Mouse (Mus musculus): ENCODE results near the gene Sema4g. TPM values are rescaled to one million over a fixed set of nuclear protein-coding genes. Genes with fewer than 3 reads are reported as not detected.

Gene Sema4g
- polyA plus RNA-seq, 1 experiment, result 11.2 TPM

DNA sequence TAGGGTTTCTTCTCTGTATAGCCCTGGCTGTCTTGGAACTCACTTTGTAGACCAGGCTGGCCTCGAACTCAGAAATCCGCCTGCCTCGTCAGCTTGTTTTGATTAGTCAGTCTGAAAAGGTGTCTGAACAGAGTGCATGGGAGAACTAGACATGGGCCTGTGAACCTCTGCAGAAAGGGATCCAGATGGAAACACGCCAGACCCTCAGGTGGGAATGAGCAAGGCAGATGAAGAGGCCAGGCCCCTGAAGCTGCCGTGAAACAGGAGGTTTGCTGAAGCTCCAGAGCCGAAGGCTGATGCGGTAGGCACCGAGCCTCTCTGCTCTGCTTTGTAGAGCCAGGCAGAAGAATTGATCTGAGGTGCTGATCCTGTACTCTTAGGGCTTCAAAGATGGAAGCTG, 23.3 kb downstream of the Sema4g start:
- Histone ChIP-seq H3K4me1 (ENCODE audit: control insufficient read depth, insufficient read depth, low read length) (peaks cover 26% of the 10 kb centered on the region), H3K36me3 (ENCODE audit: control insufficient read depth, insufficient read depth, low read length) (peaks cover 2% of the 10 kb centered on the region), H3K4me3 (ENCODE audit: control insufficient read depth, low read depth, low read length) (no peak overlapping the region), H3K27ac (ENCODE audit: control insufficient read depth, insufficient read depth, low read depth, low read length) (no peak overlapping the region), H3K27me3 (ENCODE audit: control insufficient read depth, insufficient read depth, low read length) (peaks cover 3% of the 10 kb centered on the region)
- TF ChIP-seq POLR2A (IDR thresholded peaks at IDR 0.05; ENCODE audit: control insufficient read depth, low read depth, low read length) (no peak), CTCF (IDR thresholded peaks at IDR 0.05; ENCODE audit: control insufficient read depth, insufficient read depth, insufficient replicate concordance, low read depth, low read length) (no peak)

DNA sequence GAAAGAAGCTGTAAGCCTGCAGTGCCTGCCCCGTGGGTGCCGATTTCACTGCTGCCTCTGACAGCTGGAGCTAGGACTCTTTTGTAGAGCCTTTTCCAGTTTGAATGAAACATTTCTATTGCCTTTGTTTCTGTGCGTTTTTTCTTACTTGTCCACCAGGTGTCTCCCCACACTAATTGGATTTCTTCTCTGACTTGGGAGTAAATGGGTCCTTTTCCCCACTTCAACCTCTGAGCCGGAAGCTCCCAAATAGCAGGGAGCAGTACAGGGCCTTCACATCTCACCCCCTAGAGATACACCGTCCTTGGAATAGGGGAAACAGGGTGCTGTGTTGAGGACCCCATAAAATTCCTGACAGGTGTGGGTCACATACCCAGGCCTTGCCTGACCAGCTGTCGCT, 23.7 kb downstream of the Sema4g start:
- H3K36me3 ChIP-seq (ENCODE audit: control insufficient read depth, insufficient read depth, low read length), result peaks cover 2% of the 10 kb centered on the region
- peaks cover 3% of the 10 kb centered on the region for H3K27me3 ChIP-seq (ENCODE audit: control insufficient read depth, insufficient read depth, low read length)
- H3K27ac ChIP-seq (ENCODE audit: control insufficient read depth, insufficient read depth, low read depth, low read length), result no peak overlapping the region
- TF ChIP-seq POLR2A (IDR thresholded peaks at IDR 0.05; ENCODE audit: control insufficient read depth, low read depth, low read length), result no peak
- no peak for TF ChIP-seq CTCF (IDR thresholded peaks at IDR 0.05; ENCODE audit: control insufficient read depth, insufficient read depth, insufficient replicate concordance, low read depth, low read length)
- H3K4me1 ChIP-seq (ENCODE audit: control insufficient read depth, insufficient read depth, low read length), result peaks cover 21% of the 10 kb centered on the region
- no peak overlapping the region for H3K4me3 ChIP-seq (ENCODE audit: control insufficient read depth, low read depth, low read length)

DNA sequence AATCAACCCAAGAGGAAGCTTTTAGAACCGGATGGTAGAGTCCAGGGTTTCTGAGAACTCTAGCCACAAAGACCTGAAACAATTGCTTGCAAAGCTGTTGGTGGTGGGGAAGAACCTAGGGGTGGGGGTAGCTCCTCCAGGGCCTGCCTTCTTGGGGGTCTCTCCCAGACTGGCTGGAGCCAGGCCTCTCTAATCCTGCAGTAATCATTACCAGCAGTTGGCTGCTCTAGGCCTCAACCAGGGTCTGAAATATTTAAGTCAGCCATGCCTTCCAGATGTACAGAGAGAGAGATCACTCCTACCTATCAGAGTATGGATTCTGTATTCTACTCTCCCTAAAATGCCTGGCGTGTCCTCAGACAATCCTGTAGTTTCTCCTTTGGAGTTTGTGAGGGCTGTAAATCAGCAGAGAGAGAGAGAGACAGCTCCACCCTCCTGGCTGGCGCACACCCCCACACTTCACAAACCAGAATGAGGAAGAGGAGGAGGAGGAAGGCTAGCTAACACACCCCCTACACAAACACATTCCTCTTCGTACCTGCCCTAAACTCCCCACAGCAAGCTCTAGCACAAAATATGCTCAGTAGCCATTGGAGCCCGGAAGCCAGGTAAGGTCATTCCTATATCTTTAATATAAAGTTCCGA, 24.8 kb downstream of the Sema4g start:
- TF ChIP-seq POLR2A (IDR thresholded peaks at IDR 0.05; ENCODE audit: control insufficient read depth, low read depth, low read length) (no peak), CTCF (IDR thresholded peaks at IDR 0.05; ENCODE audit: control insufficient read depth, insufficient read depth, insufficient replicate concordance, low read depth, low read length) (no peak)
- Histone ChIP-seq H3K27me3 (ENCODE audit: control insufficient read depth, insufficient read depth, low read length) (peaks cover 3% of the 10 kb centered on the region), H3K4me1 (ENCODE audit: control insufficient read depth, insufficient read depth, low read length) (peaks cover 25% of the 10 kb centered on the region), H3K4me3 (ENCODE audit: control insufficient read depth, low read depth, low read length) (no peak overlapping the region), H3K36me3 (ENCODE audit: control insufficient read depth, insufficient read depth, low read length) (peaks cover 2% of the 10 kb centered on the region), H3K27ac (ENCODE audit: control insufficient read depth, insufficient read depth, low read depth, low read length) (no peak overlapping the region)

DNA sequence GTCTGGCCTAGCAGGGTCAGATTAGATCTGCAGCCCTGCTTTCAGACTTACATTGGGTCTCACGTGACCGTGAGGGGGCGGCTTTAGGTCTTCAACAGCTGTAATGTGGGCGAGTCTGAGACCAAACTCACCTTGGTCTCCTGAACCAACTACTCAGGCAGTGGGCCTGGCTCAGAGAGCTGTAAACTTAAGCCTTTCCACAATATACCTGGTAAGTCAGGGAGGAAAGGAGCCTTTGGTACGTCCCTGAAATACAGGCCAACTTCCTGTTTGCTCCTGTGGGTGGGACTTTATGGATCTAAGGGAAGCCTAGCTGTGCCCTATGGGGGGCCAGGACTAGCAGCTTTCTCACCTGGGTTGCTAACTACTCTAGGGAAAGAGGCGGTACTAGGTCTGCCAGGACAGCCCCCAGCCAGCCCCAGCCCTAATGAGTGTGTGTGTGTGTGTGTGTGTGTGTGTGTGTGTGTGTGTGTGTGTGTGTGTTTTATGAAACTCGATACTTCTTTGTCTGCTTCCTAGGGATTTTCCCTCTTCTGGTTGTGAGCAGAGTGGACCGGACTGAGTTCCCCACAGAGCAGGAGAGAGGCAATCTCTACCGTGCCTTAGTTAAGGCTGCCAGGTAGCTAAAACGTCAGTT, 25.6 kb downstream of the Sema4g start, which contains the start of gene Lzts2:
Gene Lzts2 (plus strand): TSS at position 80 of the 637 bp plus-strand sequence.
- TF ChIP-seq CTCF (IDR thresholded peaks at IDR 0.05; ENCODE audit: control insufficient read depth, insufficient read depth, insufficient replicate concordance, low read depth, low read length) (no peak), POLR2A (IDR thresholded peaks at IDR 0.05; ENCODE audit: control insufficient read depth, low read depth, low read length) (no peak)
- peaks cover 2% of the 10 kb centered on the region for H3K36me3 ChIP-seq (ENCODE audit: control insufficient read depth, insufficient read depth, low read length)
- peak within 1 kb of the TSS; percentile 76 for H3K27ac ChIP-seq (ENCODE audit: control insufficient read depth, insufficient read depth, low read depth, low read length)
- H3K4me1 ChIP-seq (ENCODE audit: control insufficient read depth, insufficient read depth, low read length), result peaks cover 26% of the 10 kb centered on the region
- H3K4me3 ChIP-seq (ENCODE audit: control insufficient read depth, low read depth, low read length), result peak within 1 kb of the TSS; percentile 93
- H3K27me3 ChIP-seq (ENCODE audit: control insufficient read depth, insufficient read depth, low read length), result peaks cover 3% of the 10 kb centered on the region

DNA sequence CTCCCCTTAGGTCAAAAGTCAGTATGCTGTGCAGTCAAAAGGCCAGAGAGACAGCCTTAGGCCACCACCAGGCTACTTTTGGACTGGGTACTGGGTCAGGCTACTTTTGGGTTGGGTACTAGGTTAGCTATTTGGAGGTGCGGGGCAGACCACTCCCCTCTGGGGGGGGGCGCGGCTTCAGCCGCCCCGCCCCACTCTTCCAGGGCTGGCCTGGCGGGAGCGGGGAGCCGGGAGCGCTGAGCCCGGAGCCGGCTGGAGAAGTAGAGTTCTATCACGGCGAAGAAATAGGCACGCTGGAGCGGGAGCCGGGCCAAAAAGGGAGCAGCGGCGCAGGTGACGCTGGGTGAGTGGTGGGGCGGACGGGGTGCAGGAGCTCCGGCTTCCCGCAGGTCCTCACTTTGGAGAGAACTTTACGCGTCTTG, 26.1 kb downstream of the Sema4g start:
- no peak for TF ChIP-seq CTCF (IDR thresholded peaks at IDR 0.05; ENCODE audit: control insufficient read depth, insufficient read depth, insufficient replicate concordance, low read depth, low read length)
- TF ChIP-seq POLR2A (IDR thresholded peaks at IDR 0.05; ENCODE audit: control insufficient read depth, low read depth, low read length), result no peak; the same call in 1 of the 2 replicates
- peaks cover 26% of the 10 kb centered on the region for H3K4me1 ChIP-seq (ENCODE audit: control insufficient read depth, insufficient read depth, low read length)
- peaks cover 3% of the 10 kb centered on the region for H3K27me3 ChIP-seq (ENCODE audit: control insufficient read depth, insufficient read depth, low read length)
- H3K27ac ChIP-seq (ENCODE audit: control insufficient read depth, insufficient read depth, low read depth, low read length), result peak overlapping the region; percentile 76
- H3K4me3 ChIP-seq (ENCODE audit: control insufficient read depth, low read depth, low read length), result peak overlapping the region; percentile 93
- H3K36me3 ChIP-seq (ENCODE audit: control insufficient read depth, insufficient read depth, low read length), result peaks cover 2% of the 10 kb centered on the region

DNA sequence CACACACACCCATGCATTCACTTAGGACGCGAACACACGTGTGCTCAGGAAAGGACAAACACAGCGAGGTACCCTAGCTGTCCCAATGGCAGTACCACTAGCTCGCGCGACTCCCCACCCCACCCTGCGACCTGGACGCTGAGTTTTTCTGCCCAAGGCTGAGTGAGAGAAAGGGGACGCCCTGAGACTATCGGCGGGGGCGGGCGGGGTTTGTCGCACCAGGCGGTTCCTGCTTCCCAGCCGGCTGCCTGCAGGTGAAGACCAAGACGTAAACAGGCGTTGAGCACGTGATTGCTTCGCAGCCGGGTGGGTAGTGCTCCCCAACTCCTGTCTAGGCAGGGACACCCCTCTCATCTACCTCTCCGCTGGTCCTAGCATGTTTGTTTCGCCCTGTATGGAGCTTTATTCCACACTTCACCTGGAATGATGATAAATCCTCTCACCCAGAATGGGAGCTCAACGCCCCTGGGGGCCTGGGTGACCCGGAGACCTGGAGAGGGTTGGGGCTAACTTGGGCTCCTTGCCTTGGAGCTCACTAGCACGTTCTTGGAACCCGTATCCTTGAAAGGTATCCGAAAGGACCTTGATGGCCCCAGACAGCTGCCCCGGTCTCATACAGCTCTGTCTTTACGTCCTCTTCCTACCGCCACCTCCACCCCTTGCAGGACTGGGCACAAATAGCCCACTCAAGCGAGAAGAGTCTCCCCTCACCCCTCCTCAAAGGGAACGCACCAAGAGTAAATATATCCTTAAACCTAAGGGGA, 26.8 kb downstream of the Sema4g start:
- Histone ChIP-seq H3K27me3 (ENCODE audit: control insufficient read depth, insufficient read depth, low read length) (peaks cover 3% of the 10 kb centered on the region), H3K36me3 (ENCODE audit: control insufficient read depth, insufficient read depth, low read length) (peaks cover under 1% of the 10 kb centered on the region), H3K27ac (ENCODE audit: control insufficient read depth, insufficient read depth, low read depth, low read length) (peak overlapping the region; percentile 76), H3K4me3 (ENCODE audit: control insufficient read depth, low read depth, low read length) (peak overlapping the region; percentile 93), H3K4me1 (ENCODE audit: control insufficient read depth, insufficient read depth, low read length) (peaks cover 29% of the 10 kb centered on the region)
- peak; percentile 37 for TF ChIP-seq POLR2A (IDR thresholded peaks at IDR 0.05; ENCODE audit: control insufficient read depth, low read depth, low read length)
- TF ChIP-seq CTCF (IDR thresholded peaks at IDR 0.05; ENCODE audit: control insufficient read depth, insufficient read depth, insufficient replicate concordance, low read depth, low read length), result no peak
